Mouse (Mus musculus) embryonic facial prominence, embryonic 11.5 days (tissue): ENCODE results near the gene Dnajb7. TPM values are rescaled to one million over a fixed set of nuclear protein-coding genes. Genes with fewer than 3 reads are reported as not detected.

Experiments used
- ATAC-seq: fragments of 200-750 bp; cut with Nextera tagmentation; replicated peaks from 2 replicates; pipeline ENCODE4 v1.8.0; 2017; ENCODE audit warnings: low read depth; ENCODE audit not compliant: insufficient number of reproducible peaks, low FRiP score, low TSS enrichment
- DNase-seq: peaks from one replicate; pipeline ENCODE4 v3.0.0-alpha.2; 2015; ENCODE audit warnings: low spot score
- H3K27ac ChIP-seq: fragments of 300-500 bp; sonication (generic); replicated peaks from 2 replicates; pipeline ENCODE4 v1.5.1; 2014; ENCODE audit warnings: mild to moderate bottlenecking, low read depth, low read length, control low read depth
- H3K27me3 ChIP-seq: fragments of 300-500 bp; sonication (generic); 2 replicates; pipeline ENCODE4 v1.6.1; 2014; ENCODE audit warnings: mild to moderate bottlenecking, low read length, moderate library complexity, mixed read lengths; ENCODE audit not compliant: control insufficient read depth, insufficient read depth
- H3K36me3 ChIP-seq: fragments of 300-500 bp; sonication (generic); replicated peaks from 2 replicates; pipeline ENCODE4 v1.6.1; 2014; ENCODE audit warnings: low read depth, mild to moderate bottlenecking, low read length, moderate library complexity, mixed read lengths; ENCODE audit not compliant: control insufficient read depth, insufficient read depth
- H3K4me1 ChIP-seq: fragments of 300-500 bp; sonication (generic); 2 replicates; pipeline ENCODE4 v1.6.1; 2014; ENCODE audit warnings: low read length, mixed read lengths; ENCODE audit not compliant: control insufficient read depth, insufficient read depth
- H3K4me2 ChIP-seq: fragments of 300-500 bp; sonication (generic); 2 replicates; pipeline ENCODE4 v1.6.1; 2014; ENCODE audit warnings: low read depth, mild to moderate bottlenecking, control low read depth, low read length, moderate library complexity
- H3K4me3 ChIP-seq: fragments of 300-500 bp; sonication (generic); 2 replicates; pipeline ENCODE4 v1.5.1; 2014; ENCODE audit warnings: low read depth, low read length, control low read depth
- H3K9ac ChIP-seq: fragments of 300-500 bp; sonication (generic); replicated peaks from 2 replicates; pipeline ENCODE4 v1.6.1; 2014; ENCODE audit warnings: mild to moderate bottlenecking, control low read depth, low read length
- H3K9me3 ChIP-seq: fragments of 300-500 bp; sonication (generic); replicated peaks from 2 replicates; pipeline ENCODE4 v1.6.1; 2016; ENCODE audit warnings: mild to moderate bottlenecking, low read length, inconsistent platforms, mixed read lengths; ENCODE audit not compliant: control insufficient read depth
- WGBS: fragments of 180-500 bp; shearing (Covaris S2); extraction: QIAGEN DNeasy Blood & Tissue Kit; methylation state at CpG from one replicate; pipeline ENCODE4 v1.1.7; 2014; 5-methylcytosine and 5-hydroxymethylcytosine counted together
- polyA plus RNA-seq: library from polyadenylated mRNA; unstranded; fragments of >200 nt; fragmentation: Nextera tagmentation; extraction: Ambion mirVana; gene quantifications from 2 replicates; pipeline ENCODE4 v1.2.1, GENCODE M21; 2014

Gene Dnajb7
- polyA plus RNA-seq: 0.45 and 0.96 TPM in 2 replicates

GRCm38 (mm10) chr15:81408199-81408598, at the start of gene Dnajb7:
Gene Dnajb7 (minus strand): TSS chr15:81408299.
- WGBS: 92% methylated on average over 1 of the region's 1 CpGs
- no peaks in the 10 kb centered on the region for H3K4me1 ChIP-seq
- no peak within 1 kb of the TSS for H3K4me2 ChIP-seq
- H3K4me3 ChIP-seq: no peak within 1 kb of the TSS
- ATAC-seq (no peak), DNase-seq (no peak)
- H3K27me3 ChIP-seq: no peaks in the 10 kb centered on the region
- no peak within 1 kb of the TSS for H3K9ac ChIP-seq
- H3K27ac ChIP-seq: no peak within 1 kb of the TSS
- H3K9me3 ChIP-seq: no peaks in the 10 kb centered on the region
- H3K36me3 ChIP-seq: no peaks in the 10 kb centered on the region

GRCm38 (mm10) chr15:81448463-81448862, 40.4 kb upstream of the Dnajb7 start:
- Histone ChIP-seq H3K9me3 (no peaks in the 10 kb centered on the region), H3K27ac (no peak overlapping the region), H3K4me2 (no peak overlapping the region), H3K4me1 (no peaks in the 10 kb centered on the region), H3K4me3 (no peak overlapping the region), H3K27me3 (no peaks in the 10 kb centered on the region), H3K9ac (no peak overlapping the region), H3K36me3 (no peaks in the 10 kb centered on the region)
- no peak for ATAC-seq
- WGBS: 58% methylated on average over 3 of the region's 3 CpGs
- peak; percentile 86 for DNase-seq

- Histone ChIP-seq H3K27ac (no peak overlapping the region), H3K4me1 (no peaks in the 10 kb centered on the region), H3K4me3 (no peak overlapping the region), H3K9me3 (no peaks in the 10 kb centered on the region), H3K9ac (no peak overlapping the region), H3K36me3 (no peaks in the 10 kb centered on the region), H3K27me3 (no peaks in the 10 kb centered on the region), H3K4me2 (no peak overlapping the region)
- no peak for DNase-seq
- ATAC-seq: no peak
Observed at GRCm38 (mm10) chr15:81439236-81439635, 31.1 kb upstream of the Dnajb7 start.

- DNase-seq (no peak), ATAC-seq (no peak)
- Histone ChIP-seq H3K4me2 (no peak overlapping the region), H3K36me3 (no peaks in the 10 kb centered on the region), H3K27me3 (no peaks in the 10 kb centered on the region), H3K4me1 (no peaks in the 10 kb centered on the region), H3K9me3 (no peaks in the 10 kb centered on the region), H3K9ac (no peak overlapping the region), H3K4me3 (no peak overlapping the region), H3K27ac (no peak overlapping the region)
- WGBS: 93% methylated on average over 1 of the region's 1 CpGs
Observed at GRCm38 (mm10) chr15:81438345-81438744, 30.2 kb upstream of the Dnajb7 start.

GRCm38 (mm10) chr15:81431195-81431594, 23.1 kb upstream of the Dnajb7 start:
- no peaks in the 10 kb centered on the region for H3K27me3 ChIP-seq
- 86% methylated on average over 1 of the region's 1 CpGs for WGBS
- no peak overlapping the region for H3K4me2 ChIP-seq
- DNase-seq (no peak), ATAC-seq (no peak)
- H3K36me3 ChIP-seq: no peaks in the 10 kb centered on the region
- H3K4me1 ChIP-seq: no peaks in the 10 kb centered on the region
- H3K4me3 ChIP-seq: no peak overlapping the region
- no peak overlapping the region for H3K9ac ChIP-seq
- H3K27ac ChIP-seq: no peak overlapping the region
- no peaks in the 10 kb centered on the region for H3K9me3 ChIP-seq

- Histone ChIP-seq H3K27me3 (no peaks in the 10 kb centered on the region), H3K27ac (no peak overlapping the region), H3K36me3 (no peaks in the 10 kb centered on the region), H3K4me1 (no peaks in the 10 kb centered on the region), H3K9me3 (no peaks in the 10 kb centered on the region), H3K4me2 (no peak overlapping the region), H3K9ac (no peak overlapping the region), H3K4me3 (no peak overlapping the region)
- ATAC-seq (no peak), DNase-seq (no peak)
- WGBS: 85% methylated on average over 2 of the region's 2 CpGs
Observed at GRCm38 (mm10) chr15:81427947-81428346, 19.8 kb upstream of the Dnajb7 start.

- no peaks in the 10 kb centered on the region for H3K27me3 ChIP-seq
- H3K27ac ChIP-seq: no peak overlapping the region
- H3K9ac ChIP-seq: no peak overlapping the region
- no peaks in the 10 kb centered on the region for H3K4me1 ChIP-seq
- H3K36me3 ChIP-seq: no peaks in the 10 kb centered on the region
- no peak for ATAC-seq
- no peak for DNase-seq
- no peaks in the 10 kb centered on the region for H3K9me3 ChIP-seq
- H3K4me2 ChIP-seq: no peak overlapping the region
- no peak overlapping the region for H3K4me3 ChIP-seq
- 81% methylated on average over 3 of the region's 3 CpGs for WGBS
Observed at GRCm38 (mm10) chr15:81425311-81425710, 17.2 kb upstream of the Dnajb7 start.

GRCm38 (mm10) chr15:81422156-81422681, 14.1 kb upstream of the Dnajb7 start:
- no peak overlapping the region for H3K9ac ChIP-seq
- no peaks in the 10 kb centered on the region for H3K27me3 ChIP-seq
- no peaks in the 10 kb centered on the region for H3K36me3 ChIP-seq
- no peak overlapping the region for H3K27ac ChIP-seq
- no peak for DNase-seq
- no peaks in the 10 kb centered on the region for H3K9me3 ChIP-seq
- WGBS: 78% methylated on average over 7 of the region's 7 CpGs
- no peak overlapping the region for H3K4me3 ChIP-seq
- H3K4me1 ChIP-seq: no peaks in the 10 kb centered on the region
- no peak for ATAC-seq
- H3K4me2 ChIP-seq: no peak overlapping the region
